8 mouse cellular contexts compared by ENCODE assay signal in genomic region chr7:44868919-44869696, GRCm38 (mm10). TPM values are rescaled to one million over a fixed set of nuclear protein-coding genes. Genes with fewer than 3 reads are reported as not detected.
A peak's percentile ranks its signal among the peaks of the same experiment; 100 is the strongest.
DNase-seq lines count a peak whose midpoint lies in the region; ATAC-seq and TF ChIP-seq lines count a peak whose summit lies in the region.

No protein-coding gene starts in this region.

- peak; percentile 58 for ATAC-seq in heart, embryonic 12.5 days (ENCODE audit: insufficient number of reproducible peaks, low FRiP score)
- no peak for ATAC-seq in megakaryocyte-erythroid progenitor cell, adult 5-6 weeks (replicated peaks; ENCODE audit: low FRiP score, low TSS enrichment, poor library complexity, severe bottlenecking)

- peak overlapping the region; percentile 99 for H3K9ac ChIP-seq in heart, embryonic 12.5 days

- WGBS in embryonic facial prominence, embryonic 10.5 days: under 1% methylated on average over 108 of the region's 108 CpGs
- WGBS in heart, embryonic 12.5 days: under 1% methylated on average over 98 of the region's 108 CpGs
- WGBS in small intestine, adult 2 months: under 1% methylated on average over 102 of the region's 108 CpGs

- no peaks in the 10 kb centered on the region for H3K27me3 ChIP-seq in embryonic facial prominence, embryonic 10.5 days (replicated peaks; ENCODE audit: low read depth, poor library complexity, severe bottlenecking)
- no peaks in the 10 kb centered on the region for H3K27me3 ChIP-seq in heart, embryonic 12.5 days (replicated peaks)
- H3K27me3 ChIP-seq in small intestine, adult 2 months (ENCODE audit: control insufficient read depth, insufficient read depth, low read length): no peaks in the 10 kb centered on the region

- peak overlapping the region; percentile 98 for H3K4me3 ChIP-seq in embryonic facial prominence, embryonic 10.5 days
- peak overlapping the region; percentile 91 for H3K4me3 ChIP-seq in heart, embryonic 12.5 days
- peak overlapping the region; percentile 75 for H3K4me3 ChIP-seq in small intestine, adult 2 months (ENCODE audit: low read depth, low read length)

- DNase-seq in CD4-positive, CD25-positive, alpha-beta regulatory T cell, adult 2 months (ENCODE audit: low read depth, low spot score): peak; percentile 64
- DNase-seq in adrenal gland, adult 18-20 months (ENCODE audit: low spot score in 2 of 2): peak; percentile 69 to 76
- DNase-seq in embryonic facial prominence, embryonic 10.5 days (ENCODE audit: low spot score): peak; percentile 88
- peak; percentile 88 for DNase-seq in kidney, postnatal 10 days
- peak; percentile 80 to 90 for DNase-seq in lung, postnatal 4 days

- H3K36me3 ChIP-seq in embryonic facial prominence, embryonic 10.5 days (replicated peaks): peaks cover 44% of the 10 kb centered on the region
- H3K36me3 ChIP-seq in heart, embryonic 12.5 days: peaks cover 15% of the 10 kb centered on the region
- H3K36me3 ChIP-seq in small intestine, adult 2 months (ENCODE audit: control insufficient read depth, insufficient read depth, low read length): peaks cover 7% of the 10 kb centered on the region

- no peaks in the 10 kb centered on the region for H3K9me3 ChIP-seq in embryonic facial prominence, embryonic 10.5 days
- H3K9me3 ChIP-seq in heart, embryonic 12.5 days (replicated peaks): no peaks in the 10 kb centered on the region

- peak overlapping the region; percentile 90 for H3K4me2 ChIP-seq in heart, embryonic 12.5 days

- peaks cover 58% of the 10 kb centered on the region for H3K4me1 ChIP-seq in embryonic facial prominence, embryonic 10.5 days
- H3K4me1 ChIP-seq in heart, embryonic 12.5 days (replicated peaks): peaks cover 68% of the 10 kb centered on the region
- peaks cover 16% of the 10 kb centered on the region for H3K4me1 ChIP-seq in small intestine, adult 2 months (ENCODE audit: control insufficient read depth, insufficient read depth, insufficient read length, low read length)

- TF ChIP-seq CTCF in small intestine, adult 2 months (IDR thresholded peaks at IDR 0.05; ENCODE audit: extremely low read depth, insufficient read length, insufficient replicate concordance, low read depth, low read length): no peak

- TF ChIP-seq POLR2A in small intestine, adult 2 months (IDR thresholded peaks at IDR 0.05; ENCODE audit: low read depth, low read length): no peak

- H3K27ac ChIP-seq in embryonic facial prominence, embryonic 10.5 days (replicated peaks): peak overlapping the region; percentile 100
- H3K27ac ChIP-seq in heart, embryonic 12.5 days (ENCODE audit: poor library complexity, severe bottlenecking): peak overlapping the region; percentile 100
- H3K27ac ChIP-seq in small intestine, adult 2 months (ENCODE audit: insufficient read depth, low read depth, low read length): peak overlapping the region; percentile 68

RNA-seq across cellular contexts. Expression of gene Ptov1, which starts 0.5 kb away (rescaled TPM):
- 100 to 1,000 TPM; 232 to 253 TPM for total RNA-seq in adrenal gland, adult 18-20 months (2021)
- 514 and 525 TPM in 2 replicates for polyA plus RNA-seq in embryonic facial prominence, embryonic 10.5 days (2016; fragmentation: Nextera tagmentation; extraction: Ambion mirVana)
- polyA plus RNA-seq in heart, embryonic 12.5 days (2016; fragmentation: Nextera tagmentation; extraction: Ambion mirVana): 308 and 321 TPM in 2 replicates
- polyA plus RNA-seq in small intestine, adult 2 months (2012; rRNA removed): 82.3 and 141 TPM in 2 replicates
- total RNA-seq in megakaryocyte-erythroid progenitor cell, adult 5-6 weeks (2014; fragmentation: Nextera tagmentation): 79.6 and 88.8 TPM in 2 replicates
- 19.6 and 40.9 TPM in 2 replicates for total RNA-seq in megakaryocyte-erythroid progenitor cell, adult 5-6 weeks (2017)

RNA-seq across cellular contexts. Expression of gene Pnkp, which starts 12.2 kb away (rescaled TPM):
- total RNA-seq in adrenal gland, adult 18-20 months (2021): 10 to 100 TPM; 33.8 to 40.8 TPM
- 34.4 and 36.3 TPM in 2 replicates for polyA plus RNA-seq in embryonic facial prominence, embryonic 10.5 days (2016; fragmentation: Nextera tagmentation; extraction: Ambion mirVana)
- 23.3 and 27.0 TPM in 2 replicates for polyA plus RNA-seq in heart, embryonic 12.5 days (2016; fragmentation: Nextera tagmentation; extraction: Ambion mirVana)
- 36.9 and 84.2 TPM in 2 replicates for polyA plus RNA-seq in small intestine, adult 2 months (2012; rRNA removed)
- total RNA-seq in megakaryocyte-erythroid progenitor cell, adult 5-6 weeks (2014; fragmentation: Nextera tagmentation): 25.2 and 58.9 TPM in 2 replicates
- total RNA-seq in megakaryocyte-erythroid progenitor cell, adult 5-6 weeks (2017): 18.4 and 30.5 TPM in 2 replicates

RNA-seq across cellular contexts. Expression of gene Tbc1d17, which starts 20.2 kb away (rescaled TPM):
- 10 to 100 TPM; 48.1 to 60.2 TPM for total RNA-seq in adrenal gland, adult 18-20 months (2021)
- polyA plus RNA-seq in embryonic facial prominence, embryonic 10.5 days (2016; fragmentation: Nextera tagmentation; extraction: Ambion mirVana): 77.2 and 82.7 TPM in 2 replicates
- 60.0 and 61.2 TPM in 2 replicates for polyA plus RNA-seq in heart, embryonic 12.5 days (2016; fragmentation: Nextera tagmentation; extraction: Ambion mirVana)
- 32.1 and 63.2 TPM in 2 replicates for polyA plus RNA-seq in small intestine, adult 2 months (2012; rRNA removed)
- total RNA-seq in megakaryocyte-erythroid progenitor cell, adult 5-6 weeks (2014; fragmentation: Nextera tagmentation): 26.7 and 61.9 TPM in 2 replicates
- 13.7 and 49.6 TPM in 2 replicates for total RNA-seq in megakaryocyte-erythroid progenitor cell, adult 5-6 weeks (2017)

RNA-seq across cellular contexts. Expression of gene Akt1s1, which starts 20.3 kb away (rescaled TPM):
- total RNA-seq in adrenal gland, adult 18-20 months (2021): 100 to 1,000 TPM in 1 of 2 experiments, 10 to 100 TPM in 1; 86.3 to 128 TPM
- 92.2 and 95.4 TPM in 2 replicates for polyA plus RNA-seq in embryonic facial prominence, embryonic 10.5 days (2016; fragmentation: Nextera tagmentation; extraction: Ambion mirVana)
- 105 and 108 TPM in 2 replicates for polyA plus RNA-seq in heart, embryonic 12.5 days (2016; fragmentation: Nextera tagmentation; extraction: Ambion mirVana)
- polyA plus RNA-seq in small intestine, adult 2 months (2012; rRNA removed): 180 and 283 TPM in 2 replicates
- total RNA-seq in megakaryocyte-erythroid progenitor cell, adult 5-6 weeks (2014; fragmentation: Nextera tagmentation): 21.1 and 23.7 TPM in 2 replicates
- total RNA-seq in megakaryocyte-erythroid progenitor cell, adult 5-6 weeks (2017): 19.2 and 24.5 TPM in 2 replicates

RNA-seq across cellular contexts. Expression of gene Med25, which starts 23.4 kb away (rescaled TPM):
- 10 to 100 TPM; 75.2 to 90.9 TPM for total RNA-seq in adrenal gland, adult 18-20 months (2021)
- polyA plus RNA-seq in embryonic facial prominence, embryonic 10.5 days (2016; fragmentation: Nextera tagmentation; extraction: Ambion mirVana): 135 and 146 TPM in 2 replicates
- 76.8 and 81.2 TPM in 2 replicates for polyA plus RNA-seq in heart, embryonic 12.5 days (2016; fragmentation: Nextera tagmentation; extraction: Ambion mirVana)
- 85.8 and 208 TPM in 2 replicates for polyA plus RNA-seq in small intestine, adult 2 months (2012; rRNA removed)
- 42.0 and 71.7 TPM in 2 replicates for total RNA-seq in megakaryocyte-erythroid progenitor cell, adult 5-6 weeks (2014; fragmentation: Nextera tagmentation)
- total RNA-seq in megakaryocyte-erythroid progenitor cell, adult 5-6 weeks (2017): 12.1 and 18.1 TPM in 2 replicates
